ENCODE assay signal across 29 mouse cellular contexts in the genomic region with DNA sequence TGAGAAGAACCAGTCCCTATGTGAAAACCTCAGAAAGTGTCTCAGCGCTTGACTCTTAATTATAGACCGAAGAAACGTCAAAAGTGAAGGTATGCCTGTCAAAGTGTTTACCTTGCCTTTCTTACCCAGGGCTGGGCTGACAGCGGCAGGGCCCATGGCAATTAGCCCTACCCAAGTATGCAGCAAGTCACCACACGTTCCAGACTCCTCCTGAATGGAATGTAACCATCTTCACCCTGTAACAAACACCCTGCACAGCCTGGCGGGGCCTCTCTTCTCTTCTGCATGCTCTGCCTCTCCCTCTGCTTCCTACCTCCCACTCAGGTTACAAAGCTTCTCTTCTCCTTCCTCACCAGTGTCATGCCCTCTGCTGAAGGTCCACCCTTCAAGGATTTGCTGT. TPM values are rescaled to one million over a fixed set of nuclear protein-coding genes. Genes with fewer than 3 reads are reported as not detected.
A peak's percentile ranks its signal among the peaks of the same experiment; 100 is the strongest.
DNase-seq lines count a peak whose midpoint lies in the region; ATAC-seq and TF ChIP-seq lines count a peak whose summit lies in the region.
"Had no signal": no experiment of that assay in that cellular context is flagged by ENCODE, and none has a peak within 500 bp of the region (broad histone marks: within the 10 kb centered on the region; RNA-seq: fewer than 3 reads in every experiment).

No protein-coding gene starts in this region.

- DNase-seq in heart, adult 11 months = peak; percentile 50
- no peak for DNase-seq in heart, postnatal 4 days
- peak; percentile 48 for DNase-seq in urinary bladder, postnatal 14 days (ENCODE audit: low spot score)
- no peak for DNase-seq in urinary bladder, postnatal 4 days (ENCODE audit: low spot score in 2 of 2)
- DNase-seq in forelimb bud, embryonic 11.5 days (ENCODE audit: low read depth, low spot score) = peak; percentile 33
- no peak for DNase-seq in stomach, postnatal 0 days (ENCODE audit: low spot score)
- no peak for DNase-seq in kidney, postnatal 4 days
- DNase-seq: adrenal gland, postnatal 10 days; cerebellum, adult 11 months; cerebellum, adult 9-10 months; gastrocnemius, postnatal 14 days; kidney, postnatal 14 days; liver, embryonic 13.5 days; lung, postnatal 10 days; right cerebral cortex, postnatal 25 days; thymus, adult 2 months; thymus, postnatal 36 days had no signal

- no peaks in the 10 kb centered on the region for H3K9me3 ChIP-seq in stomach, postnatal 0 days (ENCODE audit: control insufficient read depth, low read length)
- H3K9me3 ChIP-seq: heart, embryonic 10.5 days; heart, embryonic 15.5 days; hindbrain, embryonic 12.5 days; limb, embryonic 13.5 days; liver, embryonic 13.5 days had no signal

- H3K4me3 ChIP-seq in stomach, postnatal 0 days (ENCODE audit: low read depth, low read length) = no peak overlapping the region
- H3K4me3 ChIP-seq: erythroblast, embryonic 14.5 days; heart, embryonic 10.5 days; heart, embryonic 15.5 days; hindbrain, embryonic 12.5 days; limb, embryonic 13.5 days; liver, embryonic 13.5 days had no signal

- no peak overlapping the region for H3K4me2 ChIP-seq in stomach, postnatal 0 days (replicated peaks; ENCODE audit: low read depth)
- H3K4me2 ChIP-seq: heart, embryonic 15.5 days; hindbrain, embryonic 12.5 days; limb, embryonic 13.5 days; liver, embryonic 13.5 days had no signal

- 52% methylated on average over 6 of the region's 6 CpGs for WGBS in stomach, postnatal 0 days

- H3K27ac ChIP-seq in stomach, postnatal 0 days (replicated peaks) = peak overlapping the region; percentile 49; the same call in 1 of the 2 replicates
- H3K27ac ChIP-seq: heart, embryonic 10.5 days; heart, embryonic 15.5 days; hindbrain, embryonic 12.5 days; limb, embryonic 13.5 days; liver, embryonic 13.5 days had no signal

- ATAC-seq in stomach, postnatal 0 days (ENCODE audit: low FRiP score, low TSS enrichment) = 0 out of 2 replicates have a peak, but pooled peaks have one; percentile 51
- no peak for ATAC-seq in activated CD4-positive, CD25-positive, alpha-beta regulatory T cell, adult 4 months
- ATAC-seq: forebrain, embryonic 16.5 days; intestine, embryonic 16.5 days; midbrain, embryonic 16.5 days had no signal

- no peak overlapping the region for H3K9ac ChIP-seq in stomach, postnatal 0 days (ENCODE audit: low read length)
- H3K9ac ChIP-seq: heart, embryonic 15.5 days; hindbrain, embryonic 12.5 days; limb, embryonic 13.5 days; liver, embryonic 13.5 days had no signal

- TF ChIP-seq EP300 in stomach, postnatal 0 days (optimal IDR thresholded peaks at IDR 0.05) = no peak

- no peaks in the 10 kb centered on the region for H3K36me3 ChIP-seq in stomach, postnatal 0 days (ENCODE audit: control insufficient read depth, insufficient read depth, low read length)
- H3K36me3 ChIP-seq: heart, embryonic 10.5 days; heart, embryonic 15.5 days; hindbrain, embryonic 12.5 days; limb, embryonic 13.5 days; liver, embryonic 13.5 days had no signal

- H3K27me3 ChIP-seq in stomach, postnatal 0 days (ENCODE audit: control insufficient read depth, insufficient read depth, low read length) = no peaks in the 10 kb centered on the region
- H3K27me3 ChIP-seq: CH12.LX; heart, embryonic 15.5 days; hindbrain, embryonic 12.5 days; limb, embryonic 13.5 days; liver, embryonic 13.5 days had no signal

- no peak for TF ChIP-seq CTCF in stomach, postnatal 0 days (IDR thresholded peaks at IDR 0.05; ENCODE audit: low read depth)

- H3K4me1 ChIP-seq in stomach, postnatal 0 days (replicated peaks; ENCODE audit: control insufficient read depth, insufficient read depth) = no peaks in the 10 kb centered on the region
- H3K4me1 ChIP-seq: liver, embryonic 13.5 days had no signal

RNA-seq across cellular contexts. Expression of a gene that starts 39.0 kb away (rescaled TPM):
- 10 to 100 TPM; 21.4 to 21.5 TPM for total RNA-seq in heart, postnatal 4 days (2021)
- 23.0 and 23.7 TPM in 2 replicates for polyA plus RNA-seq in stomach, postnatal 0 days (2015; fragmentation: Nextera tagmentation; extraction: Ambion mirVana)
- polyA plus RNA-seq in activated CD4-positive, CD25-positive, alpha-beta regulatory T cell, adult 4 months (2017; shearing (Covaris generic)) = 1 to 10 TPM; 1.5 to 2.8 TPM

RNA-seq across cellular contexts. Expression of a gene that starts 44.5 kb away (rescaled TPM):
- 10 to 100 TPM; 19.6 to 20.6 TPM for total RNA-seq in heart, postnatal 4 days (2021)
- 18.1 and 20.5 TPM in 2 replicates for polyA plus RNA-seq in stomach, postnatal 0 days (2015; fragmentation: Nextera tagmentation; extraction: Ambion mirVana)
- 1 to 10 TPM; 2.9 to 4.3 TPM for polyA plus RNA-seq in activated CD4-positive, CD25-positive, alpha-beta regulatory T cell, adult 4 months (2017; shearing (Covaris generic))
- total RNA-seq: common myeloid progenitor, adult 5-6 weeks; granulocyte monocyte progenitor cell, adult 5-6 weeks had no signal
- polyA plus RNA-seq: erythroblast, embryonic 14.5 days had no signal

RNA-seq across cellular contexts. Expression of a gene that starts 44.5 kb away (rescaled TPM):
- total RNA-seq in heart, postnatal 4 days (2021) = 1 to 10 TPM; 3.9 to 4.2 TPM
- polyA plus RNA-seq in stomach, postnatal 0 days (2015; fragmentation: Nextera tagmentation; extraction: Ambion mirVana) = 6.5 and 6.9 TPM in 2 replicates
- polyA plus RNA-seq in activated CD4-positive, CD25-positive, alpha-beta regulatory T cell, adult 4 months (2017; shearing (Covaris generic)) = 1 to 10 TPM in 1 of 2 experiments, under 1 TPM in 1; 0.54 to 1.3 TPM
- total RNA-seq: common myeloid progenitor, adult 5-6 weeks; granulocyte monocyte progenitor cell, adult 5-6 weeks had no signal

Comparison
In these comparisons a context has a peak if more than half of its experiments do, and no peak if none do; other contexts are left out.
1. DNase-seq: peak in heart, adult 11 months (single experiment), urinary bladder, postnatal 14 days (single experiment) and forelimb bud, embryonic 11.5 days (single experiment); none in heart, postnatal 4 days (single experiment), urinary bladder, postnatal 4 days (0 of 2), stomach, postnatal 0 days (single experiment) and kidney, postnatal 4 days (0 of 2).